Mouse (Mus musculus): ENCODE measurements at regions not wholly inside any gene's neighbourhood (a gene's known extent, or its start where the extent isn't known, plus 50 kb on each side); places are given as distances from the start of the nearest gene placed in this dataset.

DNA sequence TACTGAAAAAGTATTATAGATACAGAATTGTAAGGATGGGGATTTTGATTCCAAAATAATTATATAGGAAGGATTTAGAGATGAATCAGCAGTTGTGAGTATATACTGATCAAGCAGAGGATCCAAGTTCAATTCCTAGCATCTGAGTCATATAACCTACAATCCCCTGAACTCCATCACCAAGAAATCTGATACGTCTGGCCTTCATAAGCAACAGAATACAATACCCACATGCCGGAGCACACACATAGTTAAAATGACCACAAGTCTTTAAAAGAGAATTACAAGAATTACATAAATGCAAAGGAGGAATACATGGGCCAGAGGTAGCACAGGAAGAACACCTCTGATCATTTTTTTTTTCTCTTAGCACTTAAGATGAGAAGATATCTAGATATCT lies 847.7 kb downstream of the D3Ertd751e start:
- ATAC-seq (replicated peaks; ENCODE audit: poor library complexity) = no peak

DNA sequence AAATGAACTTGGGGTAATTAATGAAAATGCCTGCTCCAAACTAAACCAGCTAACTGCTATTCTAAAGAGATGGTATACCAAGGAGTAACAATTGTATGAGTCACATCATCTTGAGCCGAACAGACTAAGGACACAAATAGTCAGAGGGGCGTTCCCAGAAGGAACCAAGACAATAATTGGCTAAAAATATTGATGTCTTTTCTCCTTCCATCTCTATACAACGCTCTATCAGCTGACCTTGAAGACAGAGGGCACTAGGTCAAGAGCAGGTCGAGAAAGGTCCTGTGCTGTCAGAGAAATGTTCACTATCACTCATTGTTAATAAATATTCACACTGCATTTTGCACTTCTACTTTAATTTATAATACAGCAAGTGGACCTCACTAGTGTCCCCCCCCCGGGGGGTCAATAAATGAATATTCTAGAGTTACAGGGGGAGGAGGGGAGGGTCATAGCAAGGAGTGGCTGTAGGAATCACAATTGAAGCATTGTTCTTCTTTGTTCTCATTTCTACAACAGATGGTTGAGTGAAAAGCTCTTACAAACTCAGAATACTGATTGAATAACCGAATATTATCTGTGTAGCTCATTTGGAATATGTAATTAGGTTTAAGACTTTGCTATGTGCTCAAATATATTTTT lies 851.5 kb downstream of the D3Ertd751e start:
- no peak for ATAC-seq (replicated peaks; ENCODE audit: poor library complexity)

DNA sequence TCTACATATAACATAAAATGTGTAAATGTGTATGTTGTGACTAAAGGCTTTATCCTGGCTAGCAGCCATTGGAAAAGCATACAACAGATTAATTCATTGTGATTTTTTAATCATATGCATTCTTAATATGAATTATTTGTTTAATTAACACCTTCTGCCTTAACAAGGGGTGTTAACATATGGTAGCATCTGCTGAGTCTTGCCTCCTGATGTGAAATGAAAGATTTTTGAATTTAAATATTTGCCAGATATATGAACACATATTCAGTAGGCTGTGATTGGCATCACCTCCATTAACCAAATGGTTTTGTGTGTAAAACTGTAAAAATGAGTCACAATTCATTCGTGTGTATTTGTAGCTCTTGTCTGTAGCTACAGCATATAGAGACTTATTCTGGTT lies 854.3 kb downstream of the D3Ertd751e start:
- no peak for ATAC-seq (replicated peaks; ENCODE audit: poor library complexity)
